In the genomic region with DNA sequence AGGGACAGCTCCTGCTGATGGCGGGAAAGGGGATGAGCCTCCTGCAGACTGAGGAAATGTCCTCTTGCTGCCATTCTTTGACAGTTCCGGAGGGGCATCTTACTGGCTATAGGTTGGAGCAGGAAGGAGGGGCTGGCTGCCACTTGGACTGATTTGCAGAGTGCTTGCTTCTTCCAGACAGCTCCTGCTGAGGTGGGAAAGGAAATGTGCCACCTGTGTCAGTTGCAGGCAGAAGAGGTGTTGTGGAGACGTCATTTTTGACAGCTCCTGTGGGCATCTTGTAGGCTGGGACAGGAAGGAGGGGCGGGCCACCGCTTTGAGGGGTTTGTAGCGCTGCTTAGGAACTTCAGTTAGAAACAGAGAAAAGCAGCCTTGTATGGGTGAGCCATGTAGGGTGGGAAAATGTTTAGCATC, we compare ENCODE assay signal across 9 mouse cellular contexts. TPM values are rescaled to one million over a fixed set of nuclear protein-coding genes. Genes with fewer than 3 reads are reported as not detected.
DNase-seq lines count a peak whose midpoint lies in the region; ATAC-seq and TF ChIP-seq lines count a peak whose summit lies in the region.
"Had no signal": no experiment of that assay in that cellular context is flagged by ENCODE, and none has a peak within 500 bp of the region (broad histone marks: within the 10 kb centered on the region; RNA-seq: fewer than 3 reads in every experiment).

No protein-coding gene starts in this region.

- no peak overlapping the region for H3K9ac ChIP-seq in kidney, postnatal 0 days (ENCODE audit: low read depth, low read length)
- peak overlapping the region; percentile 67; the same call in 1 of the 2 replicates for H3K9ac ChIP-seq in embryonic facial prominence, embryonic 14.5 days (ENCODE audit: low read depth, low read length)
- H3K9ac ChIP-seq in limb, embryonic 11.5 days (ENCODE audit: low read length) = no peak overlapping the region

- no peak for DNase-seq in kidney, postnatal 0 days (ENCODE audit: low spot score)
- no peak for DNase-seq in kidney, adult 18-20 months
- no peak for DNase-seq in embryonic facial prominence, embryonic 14.5 days (ENCODE audit: low spot score)
- DNase-seq in limb, embryonic 11.5 days (ENCODE audit: low spot score) = peak; percentile 23
- DNase-seq in layer of hippocampus, adult 8-10 months (ENCODE audit: low spot score in 2 of 2) = no peak
- DNase-seq in cerebellum, adult 11-12 months = no peak
- DNase-seq in kidney, adult 9 months = no peak

- H3K27ac ChIP-seq in kidney, postnatal 0 days = no peak overlapping the region
- no peak overlapping the region; the same call in 1 of the 2 replicates for H3K27ac ChIP-seq in embryonic facial prominence, embryonic 14.5 days (replicated peaks; ENCODE audit: low read depth, low read length)
- no peak overlapping the region for H3K27ac ChIP-seq in limb, embryonic 11.5 days (replicated peaks; ENCODE audit: low read depth, low read length)
- no peak overlapping the region for H3K27ac ChIP-seq in olfactory bulb, adult 2 months (ENCODE audit: insufficient read depth, low read depth, low read length)

- no peak for TF ChIP-seq POLR2A in olfactory bulb, adult 2 months (IDR thresholded peaks at IDR 0.05; ENCODE audit: insufficient read depth, low read depth, low read length)

- TF ChIP-seq CTCF in kidney, postnatal 0 days (IDR thresholded peaks at IDR 0.05; ENCODE audit: low read depth) = no peak
- TF ChIP-seq CTCF in olfactory bulb, adult 2 months (IDR thresholded peaks at IDR 0.05; ENCODE audit: insufficient read depth, low read depth, low read length) = no peak

- H3K4me1 ChIP-seq in kidney, postnatal 0 days (replicated peaks; ENCODE audit: insufficient read depth, low read length) = no peaks in the 10 kb centered on the region
- no peaks in the 10 kb centered on the region for H3K4me1 ChIP-seq in embryonic facial prominence, embryonic 14.5 days (ENCODE audit: control insufficient read depth, insufficient read depth, low read length)
- H3K4me1 ChIP-seq in limb, embryonic 11.5 days (ENCODE audit: control insufficient read depth, insufficient read depth, low read length) = no peaks in the 10 kb centered on the region
- no peaks in the 10 kb centered on the region for H3K4me1 ChIP-seq in olfactory bulb, adult 2 months (ENCODE audit: control insufficient read depth, insufficient read depth, low read length)

- H3K4me2 ChIP-seq in kidney, postnatal 0 days (ENCODE audit: low read length) = peak overlapping the region; percentile 51
- peak overlapping the region; percentile 50 for H3K4me2 ChIP-seq in embryonic facial prominence, embryonic 14.5 days (ENCODE audit: low read depth, low read length)
- peak overlapping the region; percentile 32 for H3K4me2 ChIP-seq in limb, embryonic 11.5 days (ENCODE audit: low read depth, severe bottlenecking)

- 0 out of 2 replicates have a peak, but pooled peaks have one; percentile 7 for ATAC-seq in kidney, postnatal 0 days (replicated peaks; ENCODE audit: low FRiP score, low read depth)
- peak; percentile 26; the same call in 1 of the 2 replicates for ATAC-seq in embryonic facial prominence, embryonic 14.5 days (ENCODE audit: low read depth)
- no peak for ATAC-seq in limb, embryonic 11.5 days (ENCODE audit: insufficient number of reproducible peaks, low FRiP score, low TSS enrichment, low read depth)

- WGBS in kidney, postnatal 0 days = 52% methylated on average over 6 of the region's 6 CpGs
- whole genome bisulfite sequencing in embryonic facial prominence, embryonic 14.5 days = 58% methylated on average over 6 of the region's 6 CpGs
- WGBS in limb, embryonic 11.5 days = 56% methylated on average over 6 of the region's 6 CpGs
- WGBS in olfactory bulb, adult 2 months = 64% methylated on average over 6 of the region's 6 CpGs

- no peaks in the 10 kb centered on the region for H3K27me3 ChIP-seq in kidney, postnatal 0 days (ENCODE audit: insufficient read depth, low read length)
- H3K27me3 ChIP-seq in embryonic facial prominence, embryonic 14.5 days (replicated peaks; ENCODE audit: control insufficient read depth, insufficient read depth, low read length) = no peaks in the 10 kb centered on the region
- H3K27me3 ChIP-seq in limb, embryonic 11.5 days (ENCODE audit: control insufficient read depth, insufficient read depth, low read length) = no peaks in the 10 kb centered on the region

- H3K4me3 ChIP-seq in kidney, postnatal 0 days (replicated peaks; ENCODE audit: low read depth, low read length) = no peak overlapping the region
- H3K4me3 ChIP-seq in embryonic facial prominence, embryonic 14.5 days (ENCODE audit: low read depth, low read length) = peak overlapping the region; percentile 44
- 0 out of 2 replicates have a peak overlapping the region, but pooled peaks have one; percentile 33 for H3K4me3 ChIP-seq in limb, embryonic 11.5 days (ENCODE audit: low read depth, low read length)
- peak overlapping the region; percentile 52 for H3K4me3 ChIP-seq in olfactory bulb, adult 2 months (ENCODE audit: insufficient read depth, low read depth, low read length)
- H3K4me3 ChIP-seq: myocyte had no signal

- H3K36me3 ChIP-seq in kidney, postnatal 0 days (ENCODE audit: insufficient read depth, low read length) = no peaks in the 10 kb centered on the region
- H3K36me3 ChIP-seq in embryonic facial prominence, embryonic 14.5 days (ENCODE audit: control insufficient read depth, insufficient read depth, low read length) = no peaks in the 10 kb centered on the region
- H3K36me3 ChIP-seq in limb, embryonic 11.5 days (ENCODE audit: control insufficient read depth, insufficient read depth, low read length) = no peaks in the 10 kb centered on the region

- H3K9me3 ChIP-seq in kidney, postnatal 0 days (replicated peaks; ENCODE audit: low read length) = no peaks in the 10 kb centered on the region
- H3K9me3 ChIP-seq in embryonic facial prominence, embryonic 14.5 days (ENCODE audit: control insufficient read depth, low read length) = no peaks in the 10 kb centered on the region
- no peaks in the 10 kb centered on the region for H3K9me3 ChIP-seq in limb, embryonic 11.5 days (ENCODE audit: control insufficient read depth, low read length)

RNA-seq across cellular contexts. Expression of a gene that starts 13.3 kb away (rescaled TPM):
- polyA plus RNA-seq in kidney, postnatal 0 days (2015; fragmentation: Nextera tagmentation; extraction: Ambion mirVana) = 0.37 and 0.50 TPM in 2 replicates
- polyA plus RNA-seq in embryonic facial prominence, embryonic 14.5 days (2014; fragmentation: Nextera tagmentation; extraction: Ambion mirVana) = 4.9 and 7.0 TPM in 2 replicates
- 0.45 and 0.54 TPM in 2 replicates for polyA plus RNA-seq in limb, embryonic 11.5 days (2014; fragmentation: Nextera tagmentation; extraction: Ambion mirVana)
- not detected in 2 replicates for polyA plus RNA-seq in olfactory bulb, adult 2 months (2012; ENCODE audit: insufficient read depth, insufficient read length, low replicate concordance, missing spikeins)
- total RNA-seq in layer of hippocampus, adult 8-10 months (2022) = 1 to 10 TPM; 5.4 to 7.6 (median 7.0) TPM

RNA-seq across cellular contexts. Expression of a gene that starts 21.4 kb away (rescaled TPM):
- not detected in 2 replicates for polyA plus RNA-seq in kidney, postnatal 0 days (2015; fragmentation: Nextera tagmentation; extraction: Ambion mirVana)
- 0.11 TPM in 1 of 2 replicates, not detected in the other for polyA plus RNA-seq in embryonic facial prominence, embryonic 14.5 days (2014; fragmentation: Nextera tagmentation; extraction: Ambion mirVana)
- polyA plus RNA-seq in limb, embryonic 11.5 days (2014; fragmentation: Nextera tagmentation; extraction: Ambion mirVana) = not detected in 2 replicates
- polyA plus RNA-seq in olfactory bulb, adult 2 months (2012; ENCODE audit: insufficient read depth, insufficient read length, low replicate concordance, missing spikeins) = not detected in 2 replicates
- not detected for total RNA-seq in layer of hippocampus, adult 8-10 months (2022)
- polyA plus RNA-seq: myocyte had no signal

RNA-seq across cellular contexts. Expression of a gene that starts 39.3 kb away (rescaled TPM):
- polyA plus RNA-seq in kidney, postnatal 0 days (2015; fragmentation: Nextera tagmentation; extraction: Ambion mirVana) = 0.79 and 0.97 TPM in 2 replicates
- polyA plus RNA-seq in embryonic facial prominence, embryonic 14.5 days (2014; fragmentation: Nextera tagmentation; extraction: Ambion mirVana) = 0.28 and 0.89 TPM in 2 replicates
- polyA plus RNA-seq in limb, embryonic 11.5 days (2014; fragmentation: Nextera tagmentation; extraction: Ambion mirVana) = 0.17 and 0.21 TPM in 2 replicates
- polyA plus RNA-seq in olfactory bulb, adult 2 months (2012; ENCODE audit: insufficient read depth, insufficient read length, low replicate concordance, missing spikeins) = not detected in 2 replicates
- total RNA-seq in layer of hippocampus, adult 8-10 months (2022) = 1 to 10 TPM; 1.8 to 2.8 (median 2.2) TPM

RNA-seq across cellular contexts. Expression of a gene that starts 59.5 kb away (rescaled TPM):
- polyA plus RNA-seq in kidney, postnatal 0 days (2015; fragmentation: Nextera tagmentation; extraction: Ambion mirVana) = 12.6 and 13.0 TPM in 2 replicates
- 15.8 and 17.6 TPM in 2 replicates for polyA plus RNA-seq in embryonic facial prominence, embryonic 14.5 days (2014; fragmentation: Nextera tagmentation; extraction: Ambion mirVana)
- polyA plus RNA-seq in limb, embryonic 11.5 days (2014; fragmentation: Nextera tagmentation; extraction: Ambion mirVana) = 7.9 and 9.5 TPM in 2 replicates
- not detected in 2 replicates for polyA plus RNA-seq in olfactory bulb, adult 2 months (2012; ENCODE audit: insufficient read depth, insufficient read length, low replicate concordance, missing spikeins)
- total RNA-seq in layer of hippocampus, adult 8-10 months (2022) = 10 to 100 TPM; 37.2 to 46.1 (median 43.4) TPM
